Mouse (Mus musculus): ENCODE results near the gene Cdk9.

DNA sequence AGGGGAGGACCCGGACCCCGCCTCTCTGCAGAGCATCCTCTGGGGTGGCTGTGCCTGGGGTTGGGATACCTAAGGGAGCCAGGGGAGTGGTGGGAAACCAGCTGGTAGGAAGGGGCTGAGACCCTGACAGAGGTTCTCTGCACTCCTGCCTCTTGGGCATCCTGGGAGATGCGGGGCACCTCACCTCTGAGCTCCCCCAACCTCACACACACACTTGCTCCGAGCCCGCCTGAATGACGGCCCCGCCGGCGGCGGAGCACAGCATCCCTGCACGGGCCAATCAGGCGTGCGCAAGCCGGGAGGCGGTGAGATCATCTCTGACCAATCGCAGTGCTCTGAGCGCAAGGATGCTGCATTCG, 29.3 kb upstream of the Cdk9 start:
- TF ChIP-seq ZC3H11A (IDR thresholded peaks at IDR 0.05; ENCODE audit: borderline replicate concordance, low read depth, low read length) (no peak), CHD2 (IDR thresholded peaks at IDR 0.05; ENCODE audit: low read depth, low read length) (no peak), HCFC1 (IDR thresholded peaks at IDR 0.05; ENCODE audit: borderline replicate concordance, insufficient read depth, low read length) (no peak), MAFK (IDR thresholded peaks at IDR 0.05; ENCODE audit: insufficient read depth, low read depth, low read length) (no peak), ZNF384 (IDR thresholded peaks at IDR 0.05; ENCODE audit: low read depth, low read length) (no peak)
